Mouse (Mus musculus) neural tube, embryonic 14.5 days (tissue): ENCODE data around the gene Gm34653. TPM values are rescaled to one million over a fixed set of nuclear protein-coding genes. Genes with fewer than 3 reads are reported as not detected.
"Not testable (repeated sequence)": the region's sequence is repeated elsewhere in the genome, so short reads cannot be mapped to it uniquely, and the experiment has no call there.

Experiments
- ATAC-seq: fragments of 200-750 bp; cut with Nextera tagmentation; 2 replicates; pipeline ENCODE4 v1.8.0; 2017; ENCODE audit warnings: low read depth, mild to moderate bottlenecking, moderate TSS enrichment, moderate library complexity
- H3K27ac ChIP-seq: fragments of 300-500 bp; sonication (generic); 2 replicates; pipeline ENCODE4 v1.5.1; 2014; ENCODE audit warnings: low read depth, mild to moderate bottlenecking, control low read depth, low read length, moderate library complexity, mixed read lengths
- H3K27me3 ChIP-seq: fragments of 300-500 bp; sonication (generic); 2 replicates; pipeline ENCODE4 v1.6.1; 2014; ENCODE audit warnings: low read length; ENCODE audit not compliant: control insufficient read depth, insufficient read depth
- H3K36me3 ChIP-seq: fragments of 300-500 bp; sonication (generic); 2 replicates; pipeline ENCODE4 v1.6.1; 2014; ENCODE audit warnings: low read length, mixed read lengths; ENCODE audit not compliant: control insufficient read depth, insufficient read depth
- H3K4me1 ChIP-seq: fragments of 300-500 bp; sonication (generic); 2 replicates; pipeline ENCODE4 v1.6.1; 2014; ENCODE audit warnings: low read length; ENCODE audit not compliant: control insufficient read depth, insufficient read depth
- H3K4me2 ChIP-seq: fragments of 300-500 bp; sonication (generic); 2 replicates; pipeline ENCODE4 v1.6.1; 2014; ENCODE audit warnings: mild to moderate bottlenecking, low read depth, low read length, control low read depth
- H3K4me3 ChIP-seq: fragments of 300-500 bp; sonication (generic); 2 replicates; pipeline ENCODE4 v1.5.1; 2014; ENCODE audit warnings: low read depth, low read length, control low read depth, mixed read lengths
- H3K9ac ChIP-seq: fragments of 300-500 bp; sonication (generic); replicated peaks from 2 replicates; pipeline ENCODE4 v1.6.1; 2014; ENCODE audit warnings: low read depth, mild to moderate bottlenecking, control low read depth, low read length, mixed read lengths
- H3K9me3 ChIP-seq: fragments of 300-500 bp; sonication (generic); 2 replicates; pipeline ENCODE4 v1.6.1; 2016; ENCODE audit warnings: low read length; ENCODE audit not compliant: control insufficient read depth
- WGBS: fragments of 180-500 bp; shearing (Covaris S2); extraction: QIAGEN DNeasy Blood & Tissue Kit; methylation state at CpG from one replicate; pipeline ENCODE4 v1.1.7; 2014; 5-methylcytosine and 5-hydroxymethylcytosine counted together
- polyA plus RNA-seq: library from polyadenylated mRNA; unstranded; fragments of >200 nt; fragmentation: Nextera tagmentation; extraction: Ambion mirVana; gene quantifications from 2 replicates; pipeline ENCODE4 v1.2.1, GENCODE M21; 2014

Gene Gm34653
- polyA plus RNA-seq, 1 experiment from 2014 or later, result not detected

DNA sequence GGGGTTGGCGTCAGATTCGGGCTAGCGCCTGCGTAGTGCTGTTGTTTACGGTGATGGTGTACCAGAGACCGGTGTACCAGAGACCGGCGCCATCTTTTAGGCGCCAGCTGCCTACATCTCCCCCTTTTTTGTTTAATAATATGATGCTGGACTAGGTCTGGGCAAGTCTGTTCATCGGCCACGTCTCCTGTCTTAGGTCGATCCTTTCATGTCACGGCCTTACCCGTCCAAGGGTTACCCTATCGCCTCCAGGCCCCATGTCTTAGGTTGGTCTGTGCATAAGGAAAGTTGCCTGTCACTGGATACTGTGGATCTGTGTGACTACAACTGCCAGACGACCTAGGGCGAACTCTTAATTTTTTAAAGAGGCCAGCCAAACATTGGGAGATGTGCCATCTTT lies 2.7 kb upstream of the Gm34653 start:
- 94% methylated on average over 17 of the region's 17 CpGs for WGBS
- H3K9ac ChIP-seq, H3K27me3 ChIP-seq: not testable (repeated sequence)

DNA sequence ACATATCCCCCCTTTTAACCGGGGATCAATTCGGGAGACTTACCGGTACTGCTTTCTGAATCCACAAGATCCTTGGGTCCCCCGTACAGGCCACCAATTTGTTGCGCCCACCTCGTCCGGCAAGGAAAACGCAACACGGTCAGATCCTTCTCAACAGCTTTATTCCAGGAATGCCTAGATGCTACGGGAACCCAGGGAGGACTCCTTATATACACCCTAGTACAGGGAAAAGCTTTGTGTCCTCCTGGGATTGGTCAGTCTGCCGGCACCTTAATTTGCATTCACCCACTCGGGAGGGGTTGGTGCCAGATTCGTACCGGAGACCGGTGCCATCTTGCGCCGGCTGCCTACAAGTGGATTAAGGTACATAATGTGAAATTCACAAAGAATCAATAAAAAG lies 817 bp downstream of the Gm34653 start:
- Histone ChIP-seq H3K9ac (no peak overlapping the region), H3K36me3 (no peaks in the 10 kb centered on the region), H3K27ac (no peak overlapping the region), H3K9me3 (0 out of 2 replicates have a peak, but pooled peaks cover 2% of the 10 kb centered on the region), H3K27me3 (no peaks in the 10 kb centered on the region), H3K4me1 (no peaks in the 10 kb centered on the region), H3K4me3 (no peak overlapping the region), H3K4me2 (no peak overlapping the region)
- WGBS, result 90% methylated on average over 17 of the region's 17 CpGs
- no peak for ATAC-seq

More for the DNA sequence above, 2.7 kb upstream of the Gm34653 start:
- not testable (repeated sequence) for H3K4me3 ChIP-seq, H3K9me3 ChIP-seq, H3K36me3 ChIP-seq, H3K27ac ChIP-seq, H3K4me2 ChIP-seq, ATAC-seq, H3K4me1 ChIP-seq

GRCm38 (mm10) chr2:34835669-34836068 lies 2.9 kb downstream of the Gm34653 start:
- Histone ChIP-seq H3K4me1 (no peaks in the 10 kb centered on the region), H3K4me3 (no peak overlapping the region), H3K4me2 (no peak overlapping the region), H3K9ac (no peak overlapping the region), H3K27ac (no peak overlapping the region), H3K36me3 (no peaks in the 10 kb centered on the region), H3K9me3 (no peaks in the 10 kb centered on the region), H3K27me3 (no peaks in the 10 kb centered on the region)
- 83% methylated on average over 3 of the region's 3 CpGs for WGBS
- ATAC-seq, result no peak

GRCm38 (mm10) chr2:34840143-34840542 lies 7.3 kb downstream of the Gm34653 start:
- not testable (repeated sequence) for H3K4me2 ChIP-seq, H3K27me3 ChIP-seq, H3K4me3 ChIP-seq, H3K36me3 ChIP-seq, ATAC-seq, H3K9ac ChIP-seq, H3K4me1 ChIP-seq, H3K27ac ChIP-seq, H3K9me3 ChIP-seq
- WGBS, result 77% methylated on average over 5 of the region's 5 CpGs

DNA sequence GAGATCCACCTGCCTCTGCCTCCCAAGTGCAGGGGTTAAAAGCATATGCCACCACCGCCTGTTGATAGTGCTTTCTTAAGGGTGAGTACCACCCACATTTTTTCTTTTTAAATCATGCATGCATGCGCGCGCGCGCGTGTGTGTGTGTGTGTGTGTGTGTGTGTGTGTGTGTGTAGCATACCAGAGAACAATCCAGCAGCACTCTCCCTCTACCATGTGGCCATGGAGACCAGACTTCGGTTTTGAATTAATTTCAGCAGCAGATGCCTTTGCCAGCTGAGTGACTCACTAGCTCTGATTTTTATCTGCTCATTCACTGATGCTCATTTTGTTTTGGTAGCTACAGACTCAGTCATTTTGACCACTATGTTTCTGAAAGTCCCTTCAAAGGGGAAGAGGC lies 8.9 kb downstream of the Gm34653 start:
- WGBS, result 91% methylated on average over 8 of the region's 8 CpGs
- no peaks in the 10 kb centered on the region for H3K9me3 ChIP-seq

DNA sequence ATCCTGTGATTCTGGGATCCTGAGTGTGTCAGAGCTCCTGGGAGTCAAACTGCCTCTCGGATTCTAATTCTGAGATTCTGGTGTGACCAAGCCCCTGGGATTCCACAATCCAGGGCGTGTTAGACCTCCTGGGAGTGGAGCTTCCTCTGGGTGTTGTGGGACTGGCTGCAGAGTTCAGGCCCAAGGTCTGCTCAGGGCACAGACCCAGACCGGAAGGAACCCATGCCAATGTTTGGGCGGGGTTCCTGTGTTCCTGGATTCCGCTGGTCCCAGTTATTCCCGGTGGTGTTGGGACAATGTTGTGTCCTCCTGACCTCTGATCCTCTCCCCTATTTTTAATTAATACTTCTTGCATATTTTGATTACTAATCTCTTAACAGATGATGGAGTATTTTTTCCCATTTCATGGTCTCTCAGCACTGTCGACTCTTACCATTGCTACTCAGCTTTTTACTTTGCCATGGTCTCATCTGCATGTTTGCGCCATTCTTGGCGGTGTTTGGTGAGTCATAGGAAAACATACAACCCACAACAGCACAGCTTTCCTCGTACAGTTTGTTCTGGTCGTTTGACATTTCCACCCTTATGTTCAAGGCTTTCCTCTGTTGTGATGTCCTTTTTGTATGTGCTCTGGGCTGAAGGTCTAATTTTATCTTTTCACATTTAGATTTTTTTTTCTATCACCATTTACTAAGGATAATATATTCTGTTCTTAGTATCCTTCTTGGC lies 10.6 kb downstream of the Gm34653 start:
- 87% methylated on average over 11 of the region's 11 CpGs for WGBS
- no peak for ATAC-seq
- H3K27me3 ChIP-seq, result no peaks in the 10 kb centered on the region

More for the DNA sequence above, 8.9 kb downstream of the Gm34653 start:
- Histone ChIP-seq H3K4me2 (no peak overlapping the region), H3K27ac (no peak overlapping the region), H3K4me3 (no peak overlapping the region), H3K9ac (no peak overlapping the region), H3K4me1 (no peaks in the 10 kb centered on the region), H3K27me3 (no peaks in the 10 kb centered on the region), H3K36me3 (no peaks in the 10 kb centered on the region)
- ATAC-seq, result no peak

GRCm38 (mm10) chr2:34847702-34848101 lies 14.9 kb downstream of the Gm34653 start:
- Histone ChIP-seq H3K4me3 (no peak overlapping the region), H3K27ac (no peak overlapping the region), H3K9ac (no peak overlapping the region), H3K27me3 (no peaks in the 10 kb centered on the region), H3K4me2 (no peak overlapping the region), H3K4me1 (no peaks in the 10 kb centered on the region), H3K36me3 (peaks cover 14% of the 10 kb centered on the region), H3K9me3 (no peaks in the 10 kb centered on the region)
- ATAC-seq, result no peak
- 100% methylated on average over 1 of the region's 1 CpGs for WGBS

More for the DNA sequence above, 10.6 kb downstream of the Gm34653 start:
- no peak overlapping the region for H3K4me2 ChIP-seq
- no peak overlapping the region for H3K9ac ChIP-seq
- H3K4me1 ChIP-seq, result no peaks in the 10 kb centered on the region
- H3K36me3 ChIP-seq, result no peaks in the 10 kb centered on the region
- no peak overlapping the region for H3K27ac ChIP-seq
- H3K9me3 ChIP-seq, result no peaks in the 10 kb centered on the region
- H3K4me3 ChIP-seq, result no peak overlapping the region

DNA sequence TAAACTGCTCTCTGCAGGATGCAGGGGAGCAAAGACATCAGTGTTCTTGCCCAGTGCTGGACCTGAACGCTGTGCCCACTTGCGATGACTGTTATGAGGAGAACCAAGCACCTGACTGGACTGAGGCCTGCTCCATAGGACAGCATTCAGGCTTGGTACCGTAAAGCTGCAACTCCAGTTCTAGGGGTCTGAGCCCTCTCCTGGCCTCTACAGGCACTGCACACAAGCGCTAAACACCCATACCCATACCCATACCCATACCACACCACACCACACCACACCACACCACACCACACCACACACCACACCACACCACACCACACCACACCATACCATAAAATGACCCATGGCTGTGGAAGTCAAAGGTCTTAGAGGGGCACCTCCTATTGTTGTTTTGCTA lies 22.5 kb downstream of the Gm34653 start:
- Histone ChIP-seq H3K4me3 (no peak overlapping the region), H3K4me2 (no peak overlapping the region), H3K4me1 (no peaks in the 10 kb centered on the region), H3K27me3 (no peaks in the 10 kb centered on the region), H3K36me3 (peaks cover 68% of the 10 kb centered on the region), H3K9ac (no peak overlapping the region), H3K27ac (no peak overlapping the region), H3K9me3 (no peaks in the 10 kb centered on the region)
- no peak for ATAC-seq
- WGBS, result 95% methylated on average over 4 of the region's 4 CpGs

DNA sequence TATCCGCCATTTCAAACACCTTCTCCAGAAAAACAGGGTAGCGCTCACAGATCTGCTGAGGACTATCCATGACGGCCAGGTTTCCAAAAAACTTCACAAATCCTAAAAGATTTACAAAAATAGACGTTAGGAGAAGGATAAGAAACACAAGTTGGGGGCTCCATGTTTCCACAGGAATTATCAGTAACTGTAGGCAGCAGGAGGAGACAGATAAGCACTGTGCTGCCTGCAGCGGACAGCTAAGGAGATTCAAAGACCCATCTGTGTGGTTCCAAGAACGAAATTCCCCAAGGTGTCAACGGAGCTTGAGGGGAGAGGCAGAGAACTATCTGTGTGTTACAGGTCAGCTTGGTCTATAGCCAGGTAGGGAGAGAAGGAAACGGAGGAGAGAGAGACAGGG lies 24.9 kb downstream of the Gm34653 start:
- Histone ChIP-seq H3K4me1 (no peaks in the 10 kb centered on the region), H3K9ac (no peak overlapping the region), H3K9me3 (no peaks in the 10 kb centered on the region), H3K4me2 (no peak overlapping the region), H3K4me3 (no peak overlapping the region), H3K27me3 (no peaks in the 10 kb centered on the region), H3K27ac (no peak overlapping the region), H3K36me3 (peaks cover 63% of the 10 kb centered on the region)
- ATAC-seq, result no peak
- WGBS, result 95% methylated on average over 8 of the region's 8 CpGs
